Mouse (Mus musculus) testis, adult 2 months (tissue): ENCODE results near the gene Cenpj. TPM values are rescaled to one million over a fixed set of nuclear protein-coding genes. Genes with fewer than 3 reads are reported as not detected.

ENCODE experiments used
- H3K27ac ChIP-seq: fragments of 200-500 bp; 2 replicates; pipeline ENCODE4 v1.5.1; 2012; ENCODE audit warnings: low read depth, low read length; ENCODE audit not compliant: control insufficient read depth, insufficient read depth
- H3K27me3 ChIP-seq: fragments of 200-500 bp; 2 replicates; pipeline ENCODE4 v1.6.1; 2012; ENCODE audit warnings: mild to moderate bottlenecking, low read length, moderate library complexity; ENCODE audit not compliant: control insufficient read depth, insufficient read depth
- H3K36me3 ChIP-seq: fragments of 200-500 bp; 2 replicates; pipeline ENCODE4 v1.6.1; 2012; ENCODE audit warnings: mild to moderate bottlenecking, low read length; ENCODE audit not compliant: control insufficient read depth, insufficient read depth
- H3K4me1 ChIP-seq: fragments of 200-500 bp; 2 replicates; pipeline ENCODE4 v1.6.1; 2012; ENCODE audit warnings: low read length; ENCODE audit not compliant: control insufficient read depth, insufficient read depth
- H3K4me3 ChIP-seq: fragments of 200-500 bp; 2 replicates; pipeline ENCODE4 v1.5.1; 2012; ENCODE audit warnings: low read depth, mild to moderate bottlenecking, low read length, moderate library complexity, mixed read lengths; ENCODE audit not compliant: control insufficient read depth
- CTCF ChIP-seq: fragments of 200-500 bp; IDR thresholded peaks from 2 replicates; pipeline ENCODE4 v1.5.1; 2012; ENCODE audit warnings: low read depth, mild to moderate bottlenecking, inconsistent platforms, low read length, moderate library complexity; ENCODE audit not compliant: control insufficient read depth, insufficient read depth, insufficient replicate concordance
- POLR2A ChIP-seq: fragments of 200-500 bp; IDR thresholded peaks from 2 replicates; pipeline ENCODE4 v1.6.1; 2012; ENCODE audit warnings: low read depth, mild to moderate bottlenecking, inconsistent platforms, low read length, moderate library complexity; ENCODE audit not compliant: control insufficient read depth
- polyA plus RNA-seq: library from polyadenylated mRNA; depleted of rRNA; stranded (reverse); fragments of >200 nt; gene quantifications from 2 replicates; pipeline ENCODE4 v1.2.3, GENCODE M21; 2012; rRNA removed

The Cenpj gene
- polyA plus RNA-seq, 1 experiment = 6.6 TPM

- Histone ChIP-seq H3K27me3 (no peaks in the 10 kb centered on the region), H3K4me1 (no peaks in the 10 kb centered on the region), H3K36me3 (peaks cover 1% of the 10 kb centered on the region; the same call in 1 of the 2 replicates), H3K4me3 (no peak overlapping the region), H3K27ac (no peak overlapping the region)
- TF ChIP-seq POLR2A (no peak), CTCF (no peak)
Measured at GRCm38 (mm10) chr14:56489806-56490205, 85.4 kb downstream of the Cenpj start.

Other genes starting within 250 kb of the Cenpj start
- gene Atp12a, start 210.4 kb downstream of the Cenpj start, polyA plus RNA-seq = 0.09 and 0.12 TPM in 2 replicates
- gene Rnf17, start 172.8 kb downstream of the Cenpj start, polyA plus RNA-seq = 39.2 and 51.0 TPM in 2 replicates
- 0.90 and 1.6 TPM in 2 replicates for gene Parp4, start 194 bp upstream of the Cenpj start, polyA plus RNA-seq
- gene Mphosph8, start 92.8 kb upstream of the Cenpj start, polyA plus RNA-seq = 21.0 and 24.7 TPM in 2 replicates
- gene Pspc1, start 202.9 kb upstream of the Cenpj start, polyA plus RNA-seq = 16.5 and 17.9 TPM in 2 replicates
- 6.8 and 7.9 TPM in 2 replicates for gene Zmym5, start 236.3 kb upstream of the Cenpj start, polyA plus RNA-seq